Mouse (Mus musculus): Measurements from ENCODE around the gene Ube2j2.

Gene Ube2j2

DNA sequence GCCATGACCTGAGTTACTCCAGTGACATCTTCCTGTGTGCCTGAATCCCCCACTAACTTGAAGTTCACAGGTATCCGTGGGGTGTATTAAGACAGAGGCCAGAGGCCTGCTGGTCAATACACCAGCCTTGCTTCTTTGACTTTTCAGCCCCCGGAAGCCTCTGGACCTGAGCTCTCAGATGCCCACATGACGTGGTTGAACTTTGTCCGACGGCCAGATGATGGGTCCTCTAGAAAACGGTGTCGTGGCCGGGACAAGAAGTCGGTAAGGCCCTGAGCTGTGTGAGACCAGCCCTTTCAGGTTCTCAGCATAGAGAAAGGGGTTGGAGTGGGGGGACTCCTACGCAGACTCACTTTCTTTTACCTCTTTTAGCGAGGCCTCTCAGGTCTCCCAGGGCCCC, 20.8 kb downstream of the Ube2j2 start:
- peak; percentile 37 for DNase-seq

DNA sequence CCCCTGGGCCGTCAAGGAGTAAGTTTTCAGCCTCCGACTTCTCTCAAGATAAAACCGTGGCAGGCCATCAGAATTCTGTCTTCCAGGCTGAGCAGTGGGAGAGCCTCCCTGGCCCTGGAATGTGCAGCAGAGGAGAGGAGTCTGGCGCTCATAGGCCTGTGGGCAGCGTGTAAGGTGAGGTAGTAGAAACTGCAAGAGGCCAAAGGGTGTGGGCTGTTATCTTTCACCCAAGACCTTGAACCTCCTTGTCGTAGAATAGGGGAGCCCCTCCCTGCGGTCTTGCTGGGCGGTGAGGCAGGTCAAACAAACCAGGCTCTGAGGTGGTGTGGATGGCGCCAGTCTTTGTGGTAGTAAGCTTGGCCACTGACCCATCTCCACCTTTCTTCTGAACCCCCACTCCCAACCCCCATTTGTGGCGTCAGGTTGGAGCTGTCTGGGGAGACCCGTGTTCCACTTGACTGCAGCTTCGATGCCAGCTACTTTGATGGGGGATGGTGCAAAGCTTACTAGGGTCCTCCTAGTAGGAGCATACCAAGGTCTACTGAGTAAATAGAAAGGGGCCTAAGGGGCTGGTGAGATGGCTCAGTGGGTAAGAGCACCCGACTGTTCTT, 25.5 kb downstream of the Ube2j2 start:
- DNase-seq = no peak

DNA sequence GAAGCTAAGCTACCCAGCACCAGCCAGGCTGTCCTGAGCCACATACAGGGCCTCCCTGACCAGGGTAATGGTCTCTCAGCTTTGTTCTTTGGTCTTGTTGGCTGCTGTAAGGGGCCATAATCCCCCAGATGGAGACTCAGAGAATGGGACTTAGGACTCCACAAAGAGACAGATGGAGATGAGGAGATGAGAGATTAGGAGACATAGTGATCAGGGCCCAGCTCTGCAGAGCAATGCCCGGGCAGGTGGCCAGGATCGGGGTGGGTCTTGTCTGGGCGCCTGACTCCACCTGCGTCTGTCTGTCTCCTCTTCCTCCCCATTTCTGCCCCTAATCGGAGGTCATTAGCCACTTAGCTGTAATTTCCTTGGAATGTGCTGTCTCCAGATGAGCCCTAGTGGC, 26.7 kb downstream of the Ube2j2 start:
- no peak for DNase-seq

DNA sequence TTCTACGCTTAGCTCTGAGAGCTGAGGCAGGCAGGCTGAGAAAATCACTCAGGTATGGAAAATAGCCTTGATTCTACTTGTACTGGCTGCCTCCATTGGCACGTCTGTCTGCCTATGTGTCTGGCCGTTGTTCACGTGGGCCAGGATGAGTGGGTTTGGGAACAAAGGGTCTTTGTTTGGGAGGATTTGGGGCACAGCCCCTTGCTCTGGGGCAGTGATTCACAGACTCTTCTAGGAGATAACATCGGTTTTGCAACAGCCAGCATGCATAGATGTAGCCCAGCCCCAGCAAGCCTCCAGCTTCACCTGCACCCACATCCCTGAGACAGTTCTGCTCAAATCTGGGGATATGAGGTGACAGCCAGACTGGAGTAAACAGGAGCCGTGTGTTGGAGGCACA, 29.0 kb downstream of the Ube2j2 start:
- no peak for DNase-seq

DNA sequence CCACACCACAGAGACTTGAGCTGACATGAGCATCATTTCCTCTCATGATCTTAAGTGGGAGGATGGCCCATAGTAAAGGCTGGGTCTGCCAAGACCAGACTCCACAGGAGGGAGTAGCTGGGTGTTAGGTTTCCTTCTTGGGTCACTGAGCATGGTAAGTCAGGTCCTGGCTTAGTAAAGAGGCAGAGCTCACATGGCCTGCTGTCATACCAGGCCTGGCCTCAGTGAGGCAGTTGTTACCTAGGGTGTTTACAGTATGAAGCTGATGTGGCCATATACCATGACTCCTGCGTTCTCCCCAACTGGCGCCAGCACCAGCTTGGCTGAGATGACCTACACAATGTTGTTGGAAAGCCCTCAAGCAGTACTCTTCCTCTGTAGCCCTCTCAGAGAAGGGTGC, 29.6 kb downstream of the Ube2j2 start:
- DNase-seq = no peak

DNA sequence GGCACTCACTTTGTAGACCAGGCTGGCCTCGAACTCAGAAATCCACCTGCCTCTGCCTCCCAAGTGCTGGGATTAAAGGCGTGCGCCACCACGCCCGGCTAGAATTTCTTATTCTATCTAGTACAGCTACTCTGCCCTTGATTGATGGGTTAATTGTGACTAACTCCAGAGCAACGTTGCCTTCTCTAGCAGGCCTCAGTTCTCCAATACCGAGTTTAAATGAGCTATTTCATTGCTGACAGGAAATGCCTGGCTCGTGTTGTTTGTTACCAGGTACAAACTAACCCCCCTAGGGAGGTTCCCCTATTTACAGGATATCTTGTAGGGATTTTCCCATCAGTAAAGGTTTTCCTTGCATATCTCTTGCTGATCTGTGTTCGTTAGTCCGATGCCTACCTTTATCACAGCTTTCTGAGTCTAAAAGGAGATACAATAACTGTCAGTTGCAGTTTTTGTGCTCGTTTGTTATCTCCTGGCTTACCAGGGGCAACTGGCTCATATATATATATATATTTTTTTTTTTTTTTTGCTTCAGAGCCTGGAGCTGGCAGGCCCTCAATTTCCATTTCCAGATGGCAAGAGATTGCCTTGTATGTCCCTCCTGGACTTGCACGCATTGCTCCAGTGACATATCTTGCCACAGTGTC, 37.9 kb downstream of the Ube2j2 start:
- no peak for DNase-seq

DNA sequence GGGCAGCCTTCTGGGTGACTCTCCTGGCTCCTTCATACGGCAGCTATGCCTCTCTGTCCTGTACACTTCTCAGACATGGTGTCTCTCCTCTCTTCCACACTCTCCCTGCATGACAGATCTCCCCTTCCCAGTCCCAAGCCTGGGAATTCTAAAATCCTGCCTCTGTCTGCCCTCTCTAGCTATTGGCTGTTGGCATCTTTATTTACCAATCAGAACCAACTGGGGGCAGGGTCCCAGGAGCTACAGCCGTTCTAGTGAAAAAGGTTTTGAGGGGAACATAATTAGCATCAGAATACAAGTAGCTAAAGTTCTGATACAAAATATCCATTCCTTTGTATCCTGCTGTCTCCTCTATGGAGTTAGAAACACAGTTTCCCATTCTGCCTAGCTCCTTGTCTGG, 40.2 kb downstream of the Ube2j2 start:
- no peak for DNase-seq

DNA sequence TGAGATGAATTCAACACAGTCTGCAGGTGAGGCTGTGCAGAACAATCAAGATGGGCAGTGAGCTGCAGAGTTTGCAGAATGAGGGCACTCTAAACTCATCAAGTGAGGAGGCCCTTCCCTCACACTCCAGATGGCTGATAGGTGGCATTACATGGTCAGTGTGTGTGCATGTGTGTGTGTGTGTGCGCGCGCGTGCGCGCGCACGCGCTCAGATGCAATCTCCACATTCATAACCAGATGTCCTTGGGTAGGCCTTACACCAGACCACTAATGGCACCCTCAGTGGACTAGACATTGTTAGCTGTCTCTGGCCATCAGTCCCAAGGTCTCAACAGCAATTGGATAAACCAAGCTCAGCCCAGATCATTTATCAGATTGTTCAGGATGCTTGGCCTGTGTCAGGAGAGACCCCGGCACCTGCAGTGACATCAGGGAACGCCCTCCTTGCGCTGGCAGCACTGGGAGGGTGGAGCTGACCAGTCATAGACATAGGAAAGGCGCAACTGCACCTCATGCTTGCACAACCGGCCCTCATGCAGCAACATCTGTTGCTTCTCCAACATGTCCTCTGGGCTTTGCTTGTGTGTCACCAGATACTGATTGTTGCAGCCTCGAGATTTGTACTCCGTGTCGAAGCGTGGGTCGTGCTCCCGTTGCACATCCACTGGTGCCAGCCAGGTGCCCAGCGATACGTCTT, 47.7 kb downstream of the Ube2j2 start:
- DNase-seq = no peak

DNA sequence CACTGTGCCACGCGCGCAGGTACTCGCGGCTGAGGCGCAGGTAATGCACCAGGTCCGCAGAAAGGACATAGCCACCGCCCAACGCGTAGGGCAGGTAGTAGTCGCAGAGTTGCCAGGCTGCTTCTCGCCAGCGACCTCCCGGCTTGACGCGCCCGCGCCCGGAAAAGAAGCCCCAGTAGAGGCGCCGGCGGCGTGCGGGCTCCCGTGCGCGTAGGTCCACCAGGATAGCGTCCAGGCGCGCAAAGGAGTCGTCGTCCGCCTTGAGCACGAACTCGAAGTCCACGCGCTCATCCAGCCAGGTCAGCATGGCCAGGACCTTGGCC, 48.2 kb downstream of the Ube2j2 start:
- DNase-seq = no peak

DNA sequence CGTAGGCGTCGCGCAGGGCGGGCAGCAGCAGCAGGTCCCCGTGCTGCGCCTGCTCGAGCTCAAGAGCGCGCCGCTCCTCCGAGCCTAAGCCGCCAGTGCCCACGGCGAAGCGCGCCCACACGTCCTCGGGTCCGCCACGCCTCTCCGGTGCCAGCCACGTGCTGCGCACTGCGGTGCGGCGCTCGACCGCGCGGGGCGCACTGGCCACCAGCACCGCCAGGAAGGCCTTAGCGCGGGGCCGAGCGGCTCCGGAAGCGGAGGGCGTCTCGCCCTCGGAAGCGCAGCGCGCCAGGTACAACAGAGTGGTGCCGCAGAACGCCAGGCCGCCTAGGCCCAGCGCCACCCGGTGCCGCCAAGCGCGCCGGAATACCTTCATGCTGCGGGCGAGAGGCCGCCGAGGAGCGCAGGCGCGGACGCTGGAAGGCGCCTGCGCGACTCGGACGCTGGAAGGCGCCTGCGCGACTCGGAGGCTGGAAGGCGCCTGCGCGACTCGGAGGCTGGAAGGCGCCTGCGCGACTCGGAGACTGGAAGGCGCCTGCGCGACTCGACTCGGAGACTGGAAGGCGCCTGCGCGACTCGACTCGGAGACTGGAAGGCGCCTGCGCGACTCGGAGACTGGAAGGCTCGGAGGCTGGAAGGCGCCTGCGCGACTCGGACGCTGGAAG, 48.7 kb downstream of the Ube2j2 start, which contains the start of the genes B3galt6 and Sdf4:
Gene B3galt6, minus strand, starts transcription at position 409 of the 665 bp plus-strand sequence.
Gene Sdf4, plus strand, starts transcription at position 632 of the 665 bp plus-strand sequence.
- DNase-seq = peak; percentile 97

DNA sequence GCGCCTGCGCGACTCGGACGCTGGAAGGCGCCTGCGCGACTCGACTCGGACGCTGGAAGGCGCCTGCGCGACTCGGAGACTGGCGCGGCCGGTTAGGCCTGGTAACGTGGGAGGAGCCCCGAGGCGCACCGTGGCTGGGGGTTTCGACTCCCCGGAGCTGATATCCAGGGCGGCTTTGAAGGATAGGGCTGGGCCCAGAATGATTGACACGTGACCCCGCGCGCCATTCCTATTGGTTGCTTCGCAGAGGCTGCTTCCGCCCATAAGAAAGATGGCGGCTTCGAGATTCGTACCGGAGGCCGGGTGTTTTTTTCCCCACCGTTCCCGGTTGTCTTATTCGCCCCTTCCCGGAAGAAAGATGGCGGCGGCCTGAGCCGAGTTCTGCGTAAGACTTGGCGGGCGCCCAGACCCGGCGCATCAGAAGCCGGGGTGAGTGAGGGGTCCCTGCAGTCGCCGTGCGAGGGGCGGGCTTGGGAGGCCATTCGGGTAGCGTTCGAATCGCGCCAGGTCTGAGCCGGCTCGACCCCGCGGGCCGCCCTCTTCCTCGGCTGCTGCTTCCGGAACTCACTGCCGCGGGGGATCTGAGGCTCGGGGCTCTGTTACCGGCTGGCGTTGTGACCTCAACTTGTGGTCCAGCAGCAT, 49.4 kb downstream of the Ube2j2 start:
- DNase-seq = peak; percentile 97

DNA sequence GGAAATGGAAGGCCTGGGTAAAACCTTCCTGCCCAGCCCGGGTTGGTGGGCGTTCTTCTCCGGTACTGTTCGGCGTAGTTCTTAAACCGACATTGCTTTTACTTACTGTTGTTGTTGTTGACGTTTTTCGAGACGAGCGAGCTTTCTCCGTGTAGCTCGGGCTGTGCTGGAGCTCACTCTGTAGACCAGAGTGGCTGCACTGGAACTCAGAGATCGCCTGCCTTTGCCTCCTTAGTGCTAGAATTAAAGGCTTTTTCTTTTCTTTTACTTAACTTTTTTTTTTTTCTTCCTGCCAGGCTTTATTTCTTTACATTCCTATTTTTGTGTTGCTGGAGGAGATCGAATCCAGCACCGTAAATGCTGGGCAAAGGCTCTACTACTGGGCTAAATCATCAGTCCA, 50.0 kb downstream of the Ube2j2 start:
- no peak for DNase-seq

DNA sequence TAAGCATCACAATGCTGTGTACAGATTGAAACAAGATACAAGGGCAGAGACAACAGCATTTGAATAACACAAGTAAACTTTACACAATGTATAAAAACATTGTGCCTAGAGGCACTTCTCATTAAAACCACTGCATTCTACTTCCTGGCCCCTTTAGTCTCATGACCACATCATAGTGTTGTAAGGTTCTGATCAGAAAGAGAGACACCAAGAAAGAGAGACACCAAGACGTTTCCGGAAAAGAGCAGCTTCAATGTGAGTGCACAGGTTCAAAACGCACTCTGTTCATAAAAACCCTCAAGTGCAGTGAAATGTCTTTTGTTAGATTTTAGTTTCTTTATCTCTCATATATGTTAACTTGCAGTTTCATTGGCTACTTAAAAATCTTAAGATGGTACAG, 60.5 kb downstream of the Ube2j2 start:
- DNase-seq = no peak

DNA sequence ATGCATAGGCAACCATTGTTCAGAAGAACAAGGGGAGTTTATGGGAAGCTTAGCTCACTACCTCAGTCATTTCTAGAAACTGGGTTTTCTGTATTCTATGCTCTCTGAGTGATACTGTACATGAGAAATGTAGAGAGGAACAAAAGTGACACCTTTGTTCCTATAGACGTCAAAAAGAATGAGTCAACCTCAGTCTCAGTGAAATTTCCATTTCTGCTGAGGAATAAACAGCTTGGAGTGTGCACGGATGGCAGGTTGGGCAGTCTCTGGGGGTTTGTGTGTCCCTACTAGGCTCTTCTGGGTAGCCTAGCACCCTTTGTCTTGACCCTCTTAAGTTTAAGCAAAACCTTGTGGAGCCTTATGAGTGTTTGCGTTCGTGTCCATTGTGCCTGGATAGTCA, 64.7 kb downstream of the Ube2j2 start:
- DNase-seq = no peak
